Mouse (Mus musculus): Measurements from ENCODE around the gene Ugt1a10.
"Not testable (repeated sequence)": the region's sequence is repeated elsewhere in the genome, so short reads cannot be mapped to it uniquely, and the experiment has no call there.

Gene Ugt1a10

DNA sequence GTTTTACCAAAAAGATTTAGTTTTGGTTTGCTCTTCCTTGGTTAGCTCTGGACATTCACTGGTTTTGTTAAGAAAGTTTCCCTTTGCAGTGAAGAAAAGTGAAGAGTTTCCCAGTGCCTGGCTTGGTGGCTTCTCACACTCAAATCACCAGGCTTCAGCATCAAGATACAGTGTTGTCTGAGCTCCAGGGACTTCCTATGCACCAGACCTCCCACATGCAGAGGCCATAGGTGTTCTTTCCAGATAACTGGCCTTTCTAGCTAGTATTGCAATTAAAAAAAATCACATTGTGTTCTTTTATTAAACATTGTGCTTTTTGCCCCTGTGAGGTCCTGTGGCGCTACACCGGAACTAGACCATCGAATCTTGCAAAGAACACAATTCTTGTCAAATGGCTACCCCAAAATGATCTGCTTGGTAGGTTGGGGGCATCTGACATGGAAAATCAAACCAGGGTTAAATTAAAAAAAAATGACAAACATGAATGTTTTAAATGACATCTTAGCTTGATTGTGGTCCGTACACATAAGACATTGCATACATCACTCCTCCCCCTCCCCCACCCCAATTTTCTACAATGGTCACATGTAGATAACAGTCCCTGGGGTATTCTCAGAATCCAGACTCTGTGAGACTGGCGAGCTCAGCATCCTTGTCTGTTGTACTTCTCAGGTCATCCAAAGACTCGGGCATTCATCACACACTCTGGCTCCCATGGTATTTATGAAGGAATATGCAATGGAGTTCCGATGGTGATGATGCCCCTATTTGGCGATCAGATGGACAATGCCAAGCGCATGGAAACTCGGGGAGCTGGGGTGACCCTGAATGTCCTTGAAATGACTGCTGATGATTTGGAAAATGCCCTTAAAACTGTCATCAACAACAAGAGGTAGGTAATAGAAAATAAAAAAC, 160.5 kb downstream of the Ugt1a10 start:
- no peak for DNase-seq (ENCODE audit: low spot score)

- no peak for DNase-seq (ENCODE audit: low spot score)
Measured at GRCm38 (mm10) chr1:88216551-88216950, 161.4 kb downstream of the Ugt1a10 start.

GRCm38 (mm10) chr1:88217144-88217543, 162.0 kb downstream of the Ugt1a10 start:
- no peak for DNase-seq (ENCODE audit: low spot score)

- no peak for DNase-seq (ENCODE audit: low spot score)
Measured at GRCm38 (mm10) chr1:88217576-88217975, 162.4 kb downstream of the Ugt1a10 start.

GRCm38 (mm10) chr1:88218051-88218450, 162.9 kb downstream of the Ugt1a10 start:
- no peak for DNase-seq (ENCODE audit: low spot score)

- no peak for DNase-seq (ENCODE audit: low spot score)
Measured at GRCm38 (mm10) chr1:88218591-88218990, 163.4 kb downstream of the Ugt1a10 start.

DNA sequence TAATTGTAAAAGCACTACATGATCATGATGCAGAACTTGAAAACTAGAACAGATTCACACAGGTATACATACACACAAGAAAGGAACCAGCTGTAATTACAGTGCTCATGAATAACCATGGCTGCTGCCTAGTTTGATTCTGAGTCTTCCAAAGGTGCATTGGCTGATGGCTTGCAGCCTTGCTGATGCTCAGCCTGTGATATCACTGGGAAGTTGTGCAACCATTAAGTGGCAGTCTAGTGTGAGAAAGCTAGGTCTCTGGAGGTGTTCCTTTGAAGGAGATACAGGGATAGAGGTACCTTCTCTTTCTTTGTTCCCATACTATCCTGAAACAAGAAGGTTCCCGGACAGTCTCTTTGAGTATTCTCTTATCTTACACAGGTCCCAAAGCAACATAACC, 163.9 kb downstream of the Ugt1a10 start:
- DNase-seq (ENCODE audit: low spot score) = no peak

GRCm38 (mm10) chr1:88220336-88220735, 165.1 kb downstream of the Ugt1a10 start:
- DNase-seq (ENCODE audit: low spot score) = no peak

DNA sequence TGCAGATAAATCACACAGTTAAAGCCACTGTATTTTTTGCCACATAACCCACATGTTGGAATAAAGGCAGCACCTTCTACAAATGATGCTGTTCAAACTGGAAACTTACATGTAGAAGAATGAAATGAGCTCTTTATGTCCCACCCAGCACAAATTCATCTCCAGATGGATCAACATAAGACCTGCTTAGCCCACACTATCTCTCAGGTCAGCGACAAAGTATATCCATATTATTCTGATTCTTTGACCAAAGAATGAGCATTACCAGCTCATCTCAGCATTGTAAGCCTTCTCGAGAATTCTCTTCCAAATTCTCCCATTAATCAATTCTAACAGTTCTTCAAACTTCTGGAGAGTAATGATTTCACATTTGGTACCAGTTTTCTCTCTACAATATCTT, 167.0 kb downstream of the Ugt1a10 start:
- DNase-seq (ENCODE audit: low spot score) = no peak

GRCm38 (mm10) chr1:88223011-88223515, 167.9 kb downstream of the Ugt1a10 start:
- DNase-seq (ENCODE audit: low spot score) = not testable (repeated sequence)

- DNase-seq (ENCODE audit: low spot score) = peak; percentile 52
Measured at GRCm38 (mm10) chr1:88223591-88223990, 168.4 kb downstream of the Ugt1a10 start.

DNA sequence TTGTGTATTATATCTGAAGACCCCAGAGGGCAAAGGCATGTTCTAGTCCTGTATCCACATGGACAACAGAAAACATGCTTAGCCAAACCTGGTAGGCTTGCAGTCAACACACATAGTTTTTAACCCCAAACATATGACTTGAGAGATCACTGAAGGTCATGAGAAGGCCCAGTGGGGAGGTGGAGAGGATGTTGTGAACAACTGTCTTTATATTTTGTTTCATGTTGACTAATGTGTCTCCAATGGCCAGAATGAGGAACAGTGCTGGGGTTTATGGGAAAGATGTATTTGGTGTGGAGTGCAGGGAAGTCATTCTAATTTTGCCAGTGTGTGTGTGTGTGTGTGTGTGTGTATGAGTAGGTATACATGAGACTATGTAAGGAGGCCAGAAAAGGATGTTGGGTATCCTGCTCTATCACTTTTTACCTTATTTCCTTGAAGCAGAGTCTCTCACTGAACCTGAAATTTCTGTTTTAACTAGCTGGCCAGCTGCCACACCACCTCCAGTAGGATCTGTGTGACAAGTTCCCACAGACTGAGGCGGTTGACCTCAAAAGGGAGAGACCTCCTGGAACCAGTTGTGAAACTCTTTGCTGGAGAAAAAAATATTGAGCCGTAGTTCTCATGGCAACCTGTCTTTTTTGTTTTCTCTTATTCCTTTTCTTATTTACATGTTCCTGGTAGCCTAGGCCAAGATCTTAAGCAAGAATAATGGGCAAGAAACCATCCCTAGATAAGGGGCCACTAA, 169.0 kb downstream of the Ugt1a10 start:
- DNase-seq (ENCODE audit: low spot score) = peak; percentile 84

- DNase-seq (ENCODE audit: low spot score) = not testable (repeated sequence)
Measured at GRCm38 (mm10) chr1:88225301-88225700, 170.1 kb downstream of the Ugt1a10 start.

DNA sequence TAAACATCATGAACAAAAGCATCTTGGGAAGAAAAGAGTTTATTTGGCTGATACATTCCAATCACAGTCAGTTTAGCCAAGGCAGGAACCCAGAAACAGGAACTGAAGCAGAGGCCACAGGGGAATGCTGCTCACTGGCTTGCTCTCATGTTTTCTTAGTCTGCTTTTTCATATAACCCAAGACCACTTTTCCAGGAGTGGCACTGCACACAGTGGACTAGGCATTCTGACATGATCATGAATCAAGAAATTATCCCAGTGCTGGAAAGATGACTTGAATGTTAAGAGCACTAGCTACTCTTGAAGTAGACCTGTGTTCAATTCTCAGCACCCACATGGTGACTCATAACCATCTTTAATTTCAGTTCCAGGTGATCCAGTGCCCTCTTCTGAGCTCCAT, 170.6 kb downstream of the Ugt1a10 start:
- DNase-seq (ENCODE audit: low spot score) = no peak

GRCm38 (mm10) chr1:88226670-88227379, 171.6 kb downstream of the Ugt1a10 start, which contains the start of gene Mroh2a:
Gene Mroh2a, plus strand, starts transcription at chr1:88226986.
- DNase-seq (ENCODE audit: low spot score) = no peak

- DNase-seq (ENCODE audit: low spot score) = no peak
Measured at GRCm38 (mm10) chr1:88227482-88227881, 172.3 kb downstream of the Ugt1a10 start.

- no peak for DNase-seq (ENCODE audit: low spot score)
Measured at GRCm38 (mm10) chr1:88228121-88228520, 172.9 kb downstream of the Ugt1a10 start.

- DNase-seq (ENCODE audit: low spot score) = no peak
Measured at GRCm38 (mm10) chr1:88229566-88229965, 174.4 kb downstream of the Ugt1a10 start.

DNA sequence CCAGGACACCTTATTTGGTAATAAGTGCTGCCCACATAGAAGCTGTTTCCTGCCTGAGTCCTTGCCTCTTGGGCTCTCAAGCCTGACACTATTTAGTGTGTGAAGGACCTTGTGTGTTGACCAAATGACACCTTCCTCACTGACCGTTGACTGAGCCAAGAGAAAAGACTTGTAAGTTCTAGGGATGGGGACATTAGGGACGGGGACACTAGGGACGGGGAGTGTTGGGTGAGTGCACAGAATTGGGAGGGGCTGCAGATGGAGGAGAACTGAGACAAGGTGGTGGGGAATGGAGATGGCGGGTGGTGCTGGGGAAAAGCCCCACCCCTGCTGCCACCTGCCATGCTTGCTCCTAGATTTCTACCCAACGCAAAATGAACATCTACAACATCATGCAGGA, 174.8 kb downstream of the Ugt1a10 start:
- no peak for DNase-seq (ENCODE audit: low spot score)

GRCm38 (mm10) chr1:88230421-88230820, 175.2 kb downstream of the Ugt1a10 start:
- DNase-seq (ENCODE audit: low spot score) = no peak

DNA sequence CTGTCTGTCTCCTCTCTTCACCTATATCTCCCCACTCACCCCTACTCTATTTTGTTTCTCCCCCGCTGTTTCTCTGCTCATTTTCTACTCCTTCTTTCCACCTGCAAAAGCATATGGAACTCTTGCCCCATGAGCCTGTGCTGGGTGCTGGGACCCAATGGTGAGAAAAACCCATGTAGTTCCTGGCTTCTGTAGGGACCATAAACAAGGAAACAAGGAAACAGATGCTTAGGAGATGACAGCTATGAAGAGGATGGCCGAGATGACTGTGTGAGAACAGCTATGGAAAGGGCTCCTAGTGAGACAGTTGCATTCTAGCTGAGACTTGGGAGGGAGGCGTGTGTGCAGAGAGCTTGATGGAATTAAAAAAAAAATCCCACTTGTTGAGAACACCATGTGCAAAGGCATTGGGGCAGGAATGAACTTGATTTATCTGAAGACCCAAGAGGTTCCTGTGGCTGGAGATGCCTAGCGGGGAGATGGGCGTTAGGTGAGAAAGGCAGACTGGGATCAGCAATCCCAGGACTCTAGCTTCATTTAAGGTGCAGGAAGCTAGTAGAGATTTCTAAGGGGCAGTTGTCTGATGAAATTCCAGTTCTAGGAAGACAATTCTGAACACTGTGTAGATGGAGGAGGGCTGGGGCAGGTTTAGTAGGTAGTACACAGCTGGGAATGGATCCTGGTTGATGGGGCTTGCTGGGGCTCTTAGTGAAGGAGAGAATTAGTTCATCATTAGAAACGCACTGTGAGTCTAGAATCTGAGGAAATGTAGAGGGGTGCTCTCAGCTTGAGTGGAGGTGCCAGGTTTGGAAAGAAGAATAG, 176.0 kb downstream of the Ugt1a10 start:
- DNase-seq (ENCODE audit: low spot score) = no peak

All from adipocyte (in vitro differentiated cells).